Mouse (Mus musculus) adrenal gland, postnatal 4 days (tissue): ENCODE data around the gene Gbx1. TPM values are rescaled to one million over a fixed set of nuclear protein-coding genes. Genes with fewer than 3 reads are reported as not detected.

Experiments used
- DNase-seq, 2 experiments: peaks; one replicate each; pipeline ENCODE4 v3.0.0; 2021 to 2022; ENCODE audit warnings: low spot score in 2 of 2, mixed read lengths in 2 of 2
- total RNA-seq, 2 experiments: library from RNA; stranded (reverse); gene quantifications; 2 replicates each; pipeline ENCODE4 v1.2.3; 2021

The Gbx1 gene
- total RNA-seq, 2 experiments from 2014 or later = 0.11 TPM; not detected in 1

- DNase-seq = no peak
These were observed 1.4 kb downstream of the Gbx1 start for GRCm38 (mm10) chr5:24525360-24526189.

GRCm38 (mm10) chr5:24524522-24524921, 2.5 kb downstream of the Gbx1 start:
- no peak for DNase-seq

GRCm38 (mm10) chr5:24523806-24524205, 3.2 kb downstream of the Gbx1 start:
- DNase-seq = no peak

- no peak for DNase-seq
These were observed 5.6 kb downstream of the Gbx1 start for GRCm38 (mm10) chr5:24521366-24521765.

GRCm38 (mm10) chr5:24512271-24512670, 14.7 kb downstream of the Gbx1 start:
- no peak for DNase-seq

- peak in 1 of 2 experiments; percentile 27 for DNase-seq
These were observed 16.4 kb downstream of the Gbx1 start for GRCm38 (mm10) chr5:24510635-24511034.

GRCm38 (mm10) chr5:24508406-24508805, 18.6 kb downstream of the Gbx1 start:
- DNase-seq = no peak

- no peak for DNase-seq
These were observed 21.5 kb downstream of the Gbx1 start for GRCm38 (mm10) chr5:24505513-24505912.

GRCm38 (mm10) chr5:24502786-24503185, 24.2 kb downstream of the Gbx1 start:
- no peak for DNase-seq

- no peak for DNase-seq
These were observed 26.2 kb downstream of the Gbx1 start for GRCm38 (mm10) chr5:24500851-24501250.

- DNase-seq = no peak
These were observed 27.9 kb downstream of the Gbx1 start for GRCm38 (mm10) chr5:24499113-24499512.

- DNase-seq = no peak
These were observed 29.5 kb downstream of the Gbx1 start for GRCm38 (mm10) chr5:24497526-24497925.

- DNase-seq = no peak
These were observed 30.2 kb downstream of the Gbx1 start for GRCm38 (mm10) chr5:24496756-24497155.

GRCm38 (mm10) chr5:24495019-24495418, 32.0 kb downstream of the Gbx1 start:
- DNase-seq = no peak

GRCm38 (mm10) chr5:24492546-24493285, 34.3 kb downstream of the Gbx1 start:
- DNase-seq = no peak

- no peak for DNase-seq
These were observed 36.5 kb downstream of the Gbx1 start for GRCm38 (mm10) chr5:24490413-24490920.

- DNase-seq = no peak
These were observed 40.3 kb downstream of the Gbx1 start for GRCm38 (mm10) chr5:24486738-24487137.

- peak; percentile 59 to 71 for DNase-seq
These were observed 40.9 kb downstream of the Gbx1 start for GRCm38 (mm10) chr5:24486097-24486496.

GRCm38 (mm10) chr5:24484963-24485362, 42.0 kb downstream of the Gbx1 start:
- DNase-seq = no peak

GRCm38 (mm10) chr5:24483326-24483725, 43.7 kb downstream of the Gbx1 start:
- DNase-seq = peak in 1 of 2 experiments; percentile 35

- DNase-seq = no peak
These were observed 44.5 kb downstream of the Gbx1 start for GRCm38 (mm10) chr5:24482247-24483079.
